Mouse (Mus musculus) lung, embryonic 16.5 days (tissue): Measurements from ENCODE around the gene Ms4a15. TPM values are rescaled to one million over a fixed set of nuclear protein-coding genes. Genes with fewer than 3 reads are reported as not detected.

ENCODE experiments used
- ATAC-seq: fragments of 200-750 bp; cut with Nextera tagmentation; 2 replicates; pipeline ENCODE4 v1.8.0; 2017; ENCODE audit warnings: low read depth, mild to moderate bottlenecking, moderate library complexity
- H3K27ac ChIP-seq: fragments of 300-500 bp; sonication (generic); 2 replicates; pipeline ENCODE4 v1.5.1; 2014; ENCODE audit warnings: mild to moderate bottlenecking, control low read depth, low read length
- H3K27me3 ChIP-seq: fragments of 300-500 bp; sonication (generic); 2 replicates; pipeline ENCODE4 v1.6.1; 2014; ENCODE audit warnings: low read depth, low read length, mixed read lengths; ENCODE audit not compliant: control insufficient read depth, insufficient read depth
- H3K36me3 ChIP-seq: fragments of 300-500 bp; sonication (generic); 2 replicates; pipeline ENCODE4 v1.6.1; 2014; ENCODE audit warnings: low read length; ENCODE audit not compliant: control insufficient read depth, insufficient read depth
- H3K4me1 ChIP-seq: fragments of 300-500 bp; sonication (generic); replicated peaks from 2 replicates; pipeline ENCODE4 v1.6.1; 2014; ENCODE audit warnings: low read length, mixed read lengths; ENCODE audit not compliant: control insufficient read depth, insufficient read depth
- H3K4me2 ChIP-seq: fragments of 300-500 bp; sonication (generic); 2 replicates; pipeline ENCODE4 v1.6.1; 2014; ENCODE audit warnings: low read depth, low read length, control low read depth
- H3K4me3 ChIP-seq: fragments of 300-500 bp; sonication (generic); 2 replicates; pipeline ENCODE4 v1.5.1; 2014; ENCODE audit warnings: mild to moderate bottlenecking, low read length, control low read depth
- H3K9ac ChIP-seq: fragments of 300-500 bp; sonication (generic); 2 replicates; pipeline ENCODE4 v1.6.1; 2014; ENCODE audit warnings: low read length, control low read depth
- H3K9me3 ChIP-seq: fragments of 300-500 bp; sonication (generic); 2 replicates; pipeline ENCODE4 v1.6.1; 2016; ENCODE audit warnings: low read length; ENCODE audit not compliant: control insufficient read depth
- WGBS: fragments of 180-500 bp; shearing (Covaris S2); extraction: QIAGEN DNeasy Blood & Tissue Kit; methylation state at CpG from one replicate; pipeline ENCODE4 v1.1.7; 2014; 5-methylcytosine and 5-hydroxymethylcytosine counted together
- polyA plus RNA-seq: library from polyadenylated mRNA; unstranded; fragments of >200 nt; fragmentation: Nextera tagmentation; extraction: Ambion mirVana; gene quantifications from 2 replicates; pipeline ENCODE4 v1.2.1, GENCODE M21; 2015

Ms4a15 gene
- polyA plus RNA-seq: not detected in 2 replicates

- Histone ChIP-seq H3K36me3 (no peaks in the 10 kb centered on the region), H3K4me2 (no peak within 1 kb of the TSS), H3K9me3 (no peaks in the 10 kb centered on the region), H3K27ac (no peak within 1 kb of the TSS), H3K4me1 (no peaks in the 10 kb centered on the region), H3K27me3 (no peaks in the 10 kb centered on the region), H3K4me3 (no peak within 1 kb of the TSS), H3K9ac (no peak within 1 kb of the TSS)
- 84% methylated on average over 7 of the region's 7 CpGs for WGBS
- ATAC-seq: no peak
Measured at GRCm38 (mm10) chr19:10993150-10993549, at the start of gene Ms4a15. Gene Ms4a15 (minus strand): TSS chr19:10993250.

GRCm38 (mm10) chr19:11037570-11037969, 44.5 kb upstream of the Ms4a15 start:
- no peak for ATAC-seq
- Histone ChIP-seq H3K27me3 (no peaks in the 10 kb centered on the region), H3K4me2 (no peak overlapping the region), H3K9me3 (no peaks in the 10 kb centered on the region), H3K27ac (no peak overlapping the region), H3K9ac (no peak overlapping the region), H3K4me3 (no peak overlapping the region), H3K36me3 (no peaks in the 10 kb centered on the region), H3K4me1 (no peaks in the 10 kb centered on the region)

GRCm38 (mm10) chr19:11022382-11022781, 29.3 kb upstream of the Ms4a15 start:
- no peak overlapping the region for H3K4me2 ChIP-seq
- no peaks in the 10 kb centered on the region for H3K36me3 ChIP-seq
- H3K27me3 ChIP-seq: no peaks in the 10 kb centered on the region
- H3K9me3 ChIP-seq: no peaks in the 10 kb centered on the region
- no peaks in the 10 kb centered on the region for H3K4me1 ChIP-seq
- ATAC-seq: no peak
- H3K4me3 ChIP-seq: no peak overlapping the region
- H3K9ac ChIP-seq: no peak overlapping the region
- H3K27ac ChIP-seq: no peak overlapping the region

GRCm38 (mm10) chr19:11017891-11018290, 24.8 kb upstream of the Ms4a15 start, which contains the start of gene Ms4a18:
Gene Ms4a18 (minus strand): TSS chr19:11018031.
- Histone ChIP-seq H3K27ac (no peak within 1 kb of the TSS), H3K4me3 (no peak within 1 kb of the TSS), H3K9me3 (no peaks in the 10 kb centered on the region), H3K36me3 (no peaks in the 10 kb centered on the region), H3K9ac (no peak within 1 kb of the TSS), H3K27me3 (no peaks in the 10 kb centered on the region), H3K4me2 (no peak within 1 kb of the TSS), H3K4me1 (no peaks in the 10 kb centered on the region)
- WGBS: 84% methylated on average over 3 of the region's 3 CpGs
- ATAC-seq: no peak

- no peak for ATAC-seq
- H3K27me3 ChIP-seq: no peaks in the 10 kb centered on the region
- no peak overlapping the region for H3K4me2 ChIP-seq
- no peak overlapping the region for H3K27ac ChIP-seq
- H3K4me1 ChIP-seq: no peaks in the 10 kb centered on the region
- no peak overlapping the region for H3K9ac ChIP-seq
- no peaks in the 10 kb centered on the region for H3K36me3 ChIP-seq
- no peaks in the 10 kb centered on the region for H3K9me3 ChIP-seq
- 62% methylated on average over 2 of the region's 2 CpGs for WGBS
- H3K4me3 ChIP-seq: no peak overlapping the region
Measured at GRCm38 (mm10) chr19:11017251-11017650, 24.2 kb upstream of the Ms4a15 start.

- H3K27me3 ChIP-seq: no peaks in the 10 kb centered on the region
- H3K4me3 ChIP-seq: no peak overlapping the region
- no peak overlapping the region for H3K4me2 ChIP-seq
- no peak for ATAC-seq
- no peak overlapping the region for H3K9ac ChIP-seq
- WGBS: 79% methylated on average over 1 of the region's 1 CpGs
- no peak overlapping the region for H3K27ac ChIP-seq
- no peaks in the 10 kb centered on the region for H3K4me1 ChIP-seq
- H3K36me3 ChIP-seq: no peaks in the 10 kb centered on the region
- no peaks in the 10 kb centered on the region for H3K9me3 ChIP-seq
Measured at GRCm38 (mm10) chr19:11015998-11016397, 22.9 kb upstream of the Ms4a15 start.

GRCm38 (mm10) chr19:11015468-11015867, 22.4 kb upstream of the Ms4a15 start:
- no peak for ATAC-seq
- H3K9me3 ChIP-seq: no peaks in the 10 kb centered on the region
- no peak overlapping the region for H3K4me2 ChIP-seq
- no peak overlapping the region for H3K27ac ChIP-seq
- no peak overlapping the region for H3K9ac ChIP-seq
- H3K27me3 ChIP-seq: no peaks in the 10 kb centered on the region
- no peaks in the 10 kb centered on the region for H3K36me3 ChIP-seq
- H3K4me1 ChIP-seq: no peaks in the 10 kb centered on the region
- H3K4me3 ChIP-seq: no peak overlapping the region

- no peak overlapping the region for H3K27ac ChIP-seq
- no peak overlapping the region for H3K4me2 ChIP-seq
- H3K9ac ChIP-seq: no peak overlapping the region
- H3K4me3 ChIP-seq: no peak overlapping the region
- H3K9me3 ChIP-seq: no peaks in the 10 kb centered on the region
- H3K36me3 ChIP-seq: no peaks in the 10 kb centered on the region
- H3K4me1 ChIP-seq: no peaks in the 10 kb centered on the region
- no peaks in the 10 kb centered on the region for H3K27me3 ChIP-seq
- no peak for ATAC-seq
Measured at GRCm38 (mm10) chr19:10991911-10992310, 1.1 kb downstream of the Ms4a15 start.

GRCm38 (mm10) chr19:10990751-10991150, 2.3 kb downstream of the Ms4a15 start:
- no peak overlapping the region for H3K4me2 ChIP-seq
- H3K9me3 ChIP-seq: no peaks in the 10 kb centered on the region
- ATAC-seq: no peak
- no peak overlapping the region for H3K9ac ChIP-seq
- H3K36me3 ChIP-seq: no peaks in the 10 kb centered on the region
- 25% methylated on average over 1 of the region's 1 CpGs for WGBS
- H3K27me3 ChIP-seq: no peaks in the 10 kb centered on the region
- no peak overlapping the region for H3K4me3 ChIP-seq
- H3K27ac ChIP-seq: no peak overlapping the region
- H3K4me1 ChIP-seq: no peaks in the 10 kb centered on the region

- Histone ChIP-seq H3K27me3 (no peaks in the 10 kb centered on the region), H3K9me3 (no peaks in the 10 kb centered on the region), H3K4me1 (no peaks in the 10 kb centered on the region), H3K27ac (no peak overlapping the region), H3K36me3 (no peaks in the 10 kb centered on the region), H3K9ac (no peak overlapping the region), H3K4me2 (no peak overlapping the region), H3K4me3 (no peak overlapping the region)
- ATAC-seq: no peak
- WGBS: 83% methylated on average over 1 of the region's 1 CpGs
Measured at GRCm38 (mm10) chr19:10988563-10988962, 4.5 kb downstream of the Ms4a15 start.
